Mouse (Mus musculus) embryo, embryonic 10.5 days (tissue): ENCODE results near the gene Tuba1c.
A peak's percentile ranks its signal among the peaks of the same experiment; 100 is the strongest.

ENCODE experiments used
- DNase-seq: peaks from one replicate; pipeline ENCODE4 v3.0.0-alpha.2; 2015; ENCODE audit warnings: low spot score

Tuba1c gene

GRCm38 (mm10) chr15:99056332-99056731, 26.6 kb downstream of the Tuba1c start:
- DNase-seq = peak; percentile 71

GRCm38 (mm10) chr15:99065557-99066165, 36.0 kb downstream of the Tuba1c start:
- DNase-seq = no peak

GRCm38 (mm10) chr15:99071988-99072387, 42.3 kb downstream of the Tuba1c start:
- no peak for DNase-seq

- no peak for DNase-seq
Observed at GRCm38 (mm10) chr15:99074019-99074599, 44.4 kb downstream of the Tuba1c start, which contains the start of gene Troap. Gene Troap, plus strand, starts transcription at chr15:99074575.

GRCm38 (mm10) chr15:99074600-99075333, 45.1 kb downstream of the Tuba1c start:
- DNase-seq = peak; percentile 99

- DNase-seq = peak; percentile 72
Observed at GRCm38 (mm10) chr15:99076011-99076410, 46.3 kb downstream of the Tuba1c start.

- no peak for DNase-seq
Observed at GRCm38 (mm10) chr15:99078181-99078910, 48.7 kb downstream of the Tuba1c start.

- DNase-seq = no peak
Observed at GRCm38 (mm10) chr15:99079804-99080203, 50.1 kb downstream of the Tuba1c start.

- DNase-seq = no peak
Observed at GRCm38 (mm10) chr15:99082322-99082721, 52.6 kb downstream of the Tuba1c start.

- no peak for DNase-seq
Observed at GRCm38 (mm10) chr15:99082840-99083239, 53.1 kb downstream of the Tuba1c start.

GRCm38 (mm10) chr15:99083258-99083657, 53.6 kb downstream of the Tuba1c start:
- peak; percentile 73 for DNase-seq

- DNase-seq = peak; percentile 54
Observed at GRCm38 (mm10) chr15:99083867-99084557, 54.3 kb downstream of the Tuba1c start.

GRCm38 (mm10) chr15:99084618-99085017, 54.9 kb downstream of the Tuba1c start:
- DNase-seq = no peak

- no peak for DNase-seq
Observed at GRCm38 (mm10) chr15:99085997-99086396, 56.3 kb downstream of the Tuba1c start.

GRCm38 (mm10) chr15:99087253-99088075, 57.8 kb downstream of the Tuba1c start, which contains the start of gene C1ql4:
Gene C1ql4, minus strand, starts transcription at chr15:99087817.
- DNase-seq = peak; percentile 57
